Mouse (Mus musculus) kidney, adult 18-20 months (tissue): ENCODE measurements around the gene Akap12.
A peak's percentile ranks its signal among the peaks of the same experiment; 100 is the strongest.

Experiments used
- DNase-seq: peaks from one replicate; pipeline ENCODE4 v3.0.0; 2021

Akap12 gene

DNA sequence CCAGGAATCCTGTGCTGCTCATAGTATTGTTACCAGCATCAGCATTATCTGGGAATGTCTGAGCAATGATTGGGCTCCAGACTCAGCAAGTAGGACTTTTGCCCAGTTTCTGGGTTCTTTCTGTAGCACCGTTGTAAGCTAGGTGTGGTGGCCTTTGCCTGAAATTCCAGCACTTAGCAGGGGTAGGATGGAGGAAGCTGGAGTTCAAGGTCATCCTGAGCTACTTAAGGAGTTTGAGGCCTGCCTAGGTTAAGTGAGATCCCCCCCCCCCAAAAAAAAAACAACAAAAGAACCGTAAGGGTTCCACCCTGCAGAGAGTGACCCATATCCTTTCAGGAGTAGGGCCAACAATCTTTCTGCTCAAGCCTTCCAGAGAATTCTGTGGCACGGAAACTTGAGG lies 98.4 kb downstream of the Akap12 start:
- no peak for DNase-seq

DNA sequence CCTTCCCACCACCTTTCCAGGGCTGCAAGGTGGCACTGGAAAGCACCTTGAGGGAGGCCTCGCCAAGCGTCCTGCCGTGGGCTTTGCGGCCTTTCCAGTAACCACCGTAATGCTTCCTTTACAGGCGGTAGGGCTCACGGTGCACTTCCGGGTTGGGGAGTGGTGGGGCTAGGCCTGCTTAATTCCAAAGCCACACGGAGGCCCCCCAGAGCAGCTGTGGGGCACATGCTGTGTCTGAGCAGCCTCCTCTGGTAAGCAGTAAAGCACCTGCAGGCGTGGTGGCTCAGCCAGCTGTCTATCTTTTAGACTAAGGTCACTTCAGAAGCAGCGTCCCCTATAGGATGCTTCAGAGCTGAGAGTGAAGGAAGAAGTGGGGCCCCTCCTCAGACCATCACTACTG lies 103.9 kb downstream of the Akap12 start:
- no peak for DNase-seq

DNA sequence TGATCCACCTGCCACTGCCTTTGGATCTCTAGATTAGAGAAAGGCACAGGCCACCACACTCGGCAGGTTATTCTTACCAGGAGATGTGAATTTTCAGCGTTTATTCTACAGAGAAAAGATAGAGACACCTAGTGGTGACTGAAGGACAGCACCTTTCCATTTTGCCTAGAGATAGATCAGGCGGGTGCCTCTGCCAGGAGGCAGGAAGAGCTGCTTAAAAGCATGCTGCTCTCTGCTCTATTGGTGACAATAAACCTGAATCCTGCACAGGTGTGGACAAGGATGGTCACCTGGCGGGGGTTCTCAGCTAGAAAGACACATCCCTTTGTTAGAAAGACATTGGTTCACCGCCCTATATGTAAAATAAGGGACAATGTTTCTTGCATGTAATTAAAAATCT lies 105.8 kb downstream of the Akap12 start:
- DNase-seq = no peak

DNA sequence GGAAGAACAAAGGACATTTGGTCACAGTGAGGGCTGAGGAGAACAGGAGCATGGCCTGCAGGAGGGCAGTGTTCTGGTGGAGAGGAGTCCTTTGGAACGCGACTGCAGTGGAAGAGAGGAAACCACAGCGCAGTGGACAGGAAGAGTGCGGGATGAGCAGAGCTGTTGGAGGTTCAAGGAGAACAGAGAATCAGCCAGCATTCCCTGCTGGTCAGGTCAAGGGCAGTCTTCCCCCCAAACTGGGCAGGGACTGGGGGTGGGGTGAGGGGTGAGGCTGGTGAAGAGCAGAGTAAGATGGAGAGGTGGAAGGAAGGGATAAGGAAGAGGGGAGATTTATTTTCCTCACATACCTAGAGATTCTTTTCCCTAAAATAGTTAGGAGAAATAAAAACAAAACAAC lies 107.4 kb downstream of the Akap12 start:
- no peak for DNase-seq

DNA sequence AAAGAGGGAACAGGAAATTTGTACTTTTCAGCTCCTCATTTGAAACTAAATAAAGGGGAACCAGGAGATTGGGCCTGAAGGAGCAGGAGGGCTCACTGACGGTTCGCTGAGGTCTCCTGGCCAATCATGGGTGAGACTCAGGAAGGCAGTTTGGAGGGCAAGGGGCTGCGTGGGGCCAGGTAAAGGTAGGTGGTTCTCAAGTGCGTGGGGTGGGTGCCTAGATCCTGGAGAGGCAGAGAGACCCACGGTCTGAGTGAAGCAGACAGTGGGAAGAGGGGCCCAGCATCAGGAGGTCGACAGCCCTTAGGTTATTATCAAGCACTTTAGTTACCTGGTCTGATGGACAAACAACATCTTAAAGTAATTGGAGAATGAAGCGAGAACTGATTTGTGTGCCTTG lies 108.1 kb downstream of the Akap12 start:
- DNase-seq = no peak

DNA sequence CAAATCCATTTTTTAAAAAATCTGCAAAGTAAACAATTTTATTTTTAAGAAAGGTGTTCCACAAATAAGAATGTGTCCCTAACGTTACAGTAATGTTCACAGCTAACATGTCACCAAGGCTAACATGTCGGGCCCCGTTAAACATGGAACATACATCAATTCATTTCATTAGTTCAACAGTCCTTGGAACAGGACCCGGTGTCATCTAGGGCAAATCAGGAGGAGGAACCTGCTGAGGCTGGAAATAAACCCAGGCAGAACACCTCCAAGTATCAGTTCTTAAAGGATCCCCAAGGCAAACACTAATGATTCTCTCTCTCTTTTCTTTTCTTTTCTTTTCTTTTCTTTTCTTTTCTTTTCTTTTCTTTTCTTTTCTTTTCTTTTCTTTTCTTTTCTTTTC lies 108.6 kb downstream of the Akap12 start:
- DNase-seq = no peak

DNA sequence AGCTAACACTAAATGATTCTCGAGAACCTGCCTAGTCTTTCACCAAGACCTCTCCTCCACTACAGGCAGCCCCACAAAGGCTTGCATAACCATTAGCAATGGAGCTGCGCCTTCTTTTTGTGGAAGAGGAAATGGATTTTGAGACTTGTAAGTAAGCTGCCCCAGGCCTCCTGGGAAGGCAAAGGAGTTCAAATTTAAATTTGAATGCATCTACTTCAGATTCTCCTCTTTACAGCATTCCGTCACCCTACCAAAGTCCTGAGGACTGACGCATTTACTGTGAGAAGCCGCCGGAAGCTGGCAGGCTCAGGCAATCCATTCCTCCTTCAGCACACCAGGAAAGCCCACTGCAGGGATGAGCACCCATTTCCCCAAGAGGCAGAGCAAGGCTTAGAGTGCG lies 109.1 kb downstream of the Akap12 start:
- no peak for DNase-seq

DNA sequence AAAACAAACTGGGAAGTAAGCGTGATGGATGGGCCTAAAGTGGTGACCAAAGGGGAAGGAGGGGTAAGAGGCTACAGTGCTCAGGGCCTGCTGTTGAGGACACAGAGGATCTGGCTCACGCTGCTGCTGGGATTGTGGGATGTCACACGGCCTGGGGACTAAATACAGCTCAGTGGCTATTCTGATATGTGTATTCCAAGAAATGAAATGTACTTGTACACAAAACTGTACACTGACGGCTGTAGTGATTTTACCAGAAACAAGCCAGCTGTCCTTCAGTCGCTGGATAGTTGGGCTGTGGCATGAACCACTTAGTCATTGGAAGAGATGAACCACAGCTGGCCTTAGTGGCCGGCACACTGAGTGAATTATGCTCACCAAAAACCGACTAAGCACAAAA lies 110.3 kb downstream of the Akap12 start:
- DNase-seq = no peak

DNA sequence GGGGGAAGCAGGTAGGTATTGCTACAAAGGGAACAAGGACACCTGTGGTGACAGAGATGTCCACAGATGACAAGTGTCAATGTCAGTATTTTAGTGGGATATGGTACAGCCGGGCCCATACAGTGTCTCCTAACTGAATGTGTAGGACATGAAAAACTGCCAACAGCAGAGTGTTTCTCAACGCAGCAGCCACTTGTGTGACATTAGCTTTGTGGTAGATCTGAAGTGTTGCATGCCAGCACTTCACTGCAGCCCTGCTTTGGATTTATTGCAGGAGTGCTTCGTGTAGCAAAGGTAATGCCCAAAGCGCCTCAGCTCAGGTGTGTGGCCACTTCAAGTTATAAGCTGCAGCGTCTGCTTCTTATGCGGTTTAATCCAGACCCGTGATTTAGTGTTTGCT lies 110.8 kb downstream of the Akap12 start:
- no peak for DNase-seq

DNA sequence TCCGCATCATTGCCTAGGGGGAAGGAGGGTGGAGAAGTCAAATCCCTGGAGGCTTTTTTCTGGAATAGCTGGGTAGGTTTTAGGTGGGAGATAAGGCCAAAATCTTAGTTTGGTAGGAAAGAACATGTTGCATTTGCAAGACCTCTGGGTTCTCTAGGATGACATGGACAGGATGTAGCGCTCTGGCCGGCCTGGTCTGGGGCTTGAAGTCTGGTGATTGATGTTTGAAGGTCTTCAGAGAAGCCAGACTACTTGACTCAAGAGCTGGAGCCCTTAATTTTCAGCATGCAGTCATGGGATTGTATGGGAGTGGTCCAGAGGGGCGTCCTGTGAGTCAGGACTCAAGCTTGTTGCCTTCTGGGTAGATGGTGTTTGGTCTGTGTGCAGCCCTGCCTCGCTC lies 114.6 kb downstream of the Akap12 start:
- no peak for DNase-seq

DNA sequence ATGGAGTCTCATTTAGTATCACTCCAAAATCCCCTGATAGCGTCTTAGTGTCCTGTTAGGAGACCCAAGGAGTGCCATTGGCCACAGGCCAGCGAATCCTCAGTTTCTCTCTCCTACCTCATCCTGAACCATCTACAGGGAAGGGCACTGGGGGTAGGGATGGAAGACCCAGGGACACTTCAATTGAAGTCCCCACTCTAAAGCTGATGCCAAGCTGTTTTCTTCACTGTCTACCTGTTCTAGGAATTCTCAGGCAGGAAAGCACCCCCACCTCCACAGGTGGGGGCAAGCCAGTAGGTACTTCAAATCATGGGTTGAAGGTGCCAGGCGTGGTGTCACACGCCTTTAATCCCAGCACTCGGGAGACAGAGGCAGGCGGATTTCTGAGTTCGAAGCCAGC lies 118.1 kb downstream of the Akap12 start:
- no peak for DNase-seq

DNA sequence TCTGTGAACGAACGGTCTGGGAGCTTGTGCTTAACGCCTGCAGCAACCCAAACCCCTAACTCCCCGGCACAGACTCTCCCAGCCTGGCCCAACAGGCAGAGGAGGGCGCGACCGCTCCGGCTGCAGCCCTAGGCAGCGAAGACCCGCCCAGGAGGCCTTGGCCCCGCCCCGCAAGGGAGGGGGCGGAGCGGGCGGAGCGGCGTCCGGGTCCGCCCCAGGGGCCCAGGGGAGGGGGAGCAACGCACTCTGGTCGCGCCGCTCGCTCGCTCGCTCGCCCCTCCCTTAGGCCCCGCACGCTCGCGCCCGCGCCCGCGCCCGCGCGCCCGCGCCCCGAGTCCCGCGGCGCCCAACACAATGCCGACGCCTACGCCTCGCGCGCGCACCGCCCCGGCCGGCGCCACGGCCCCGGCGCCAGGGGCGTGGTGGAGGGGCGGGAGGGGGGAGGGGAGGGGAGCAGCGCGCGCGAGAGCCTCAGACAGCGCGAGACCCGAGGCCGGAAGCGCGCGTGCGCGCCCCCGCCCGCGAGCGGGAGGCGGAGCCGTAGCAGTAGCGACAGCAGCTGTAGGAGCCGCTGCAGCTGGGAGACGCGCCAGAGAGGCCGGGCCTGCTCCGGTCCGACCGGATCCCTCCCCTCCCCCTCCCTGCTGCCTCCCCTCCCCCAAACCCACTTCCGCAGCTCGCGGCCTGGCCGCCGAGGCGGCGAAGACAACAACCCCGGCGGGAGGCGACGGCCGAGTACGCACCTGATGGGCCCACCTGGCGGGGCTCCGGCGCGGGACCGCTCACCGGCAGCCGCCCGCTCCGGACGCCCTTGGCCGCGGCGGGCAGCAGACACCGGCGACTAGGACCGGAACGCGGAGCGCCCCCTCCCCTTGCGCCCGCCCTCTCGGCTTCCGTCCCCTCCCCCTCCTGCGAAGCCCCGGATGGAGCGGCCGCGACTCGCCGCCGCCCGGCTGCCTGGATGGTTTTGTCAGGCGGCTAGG lies 120.7 kb downstream of the Akap12 start:
- DNase-seq = peak; percentile 94

DNA sequence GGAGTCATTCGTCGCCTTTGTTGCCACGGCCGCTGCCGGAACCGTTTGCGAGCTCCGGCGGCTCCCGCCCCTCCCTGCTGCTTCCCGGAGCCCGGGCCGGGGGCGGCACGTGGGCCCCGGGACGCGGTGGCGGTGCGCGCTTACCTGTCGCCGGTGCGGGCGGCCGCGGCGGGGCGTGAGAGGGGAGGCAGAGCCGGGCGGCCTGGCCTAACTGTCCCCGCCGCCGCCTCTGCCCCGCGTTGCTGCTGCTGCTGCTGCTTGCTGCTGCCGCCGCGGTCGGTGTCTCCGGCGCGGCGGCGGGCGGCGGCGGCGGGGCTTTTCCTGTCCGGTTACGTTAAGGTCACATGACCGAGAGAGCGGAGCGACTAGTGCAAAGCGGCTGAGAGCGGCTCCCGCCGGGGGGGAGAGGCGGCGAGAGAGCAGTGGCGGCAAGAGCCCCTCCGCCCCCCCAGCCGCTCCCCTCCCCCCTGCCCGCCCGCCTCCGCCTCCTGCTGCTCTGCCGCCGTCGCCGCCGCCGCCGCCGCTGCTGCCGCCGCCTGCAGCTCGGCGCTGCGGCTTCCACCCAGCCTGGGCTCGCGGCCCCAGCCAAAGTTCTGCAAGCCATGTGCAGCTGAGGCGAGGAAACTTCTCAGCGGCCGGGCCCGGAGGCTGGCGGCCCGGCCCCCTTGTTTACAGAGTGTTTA lies 121.7 kb downstream of the Akap12 start, which contains the start of gene Zbtb2:
TSS of gene Zbtb2 (minus strand) at position 408 of the 683 bp plus-strand sequence.
- DNase-seq = peak; percentile 76

DNA sequence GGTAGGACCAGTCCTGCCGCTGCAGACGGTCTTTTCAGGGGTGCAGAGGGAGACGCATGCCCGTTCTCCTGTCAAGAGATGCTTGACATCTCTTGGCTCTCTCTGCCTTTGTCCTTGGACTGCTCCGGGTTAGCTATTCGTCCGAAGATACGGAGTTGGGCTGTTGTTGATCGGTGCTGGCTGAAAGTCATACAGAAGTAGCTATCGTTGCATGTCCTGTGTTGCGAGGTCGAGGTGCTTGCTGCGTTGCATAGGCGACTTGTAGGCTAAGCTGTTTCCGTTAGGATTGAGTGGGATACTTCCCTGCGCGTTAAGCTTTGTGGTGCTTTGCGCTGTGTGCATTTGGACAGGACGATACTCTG lies 122.2 kb downstream of the Akap12 start:
- DNase-seq = peak; percentile 60

DNA sequence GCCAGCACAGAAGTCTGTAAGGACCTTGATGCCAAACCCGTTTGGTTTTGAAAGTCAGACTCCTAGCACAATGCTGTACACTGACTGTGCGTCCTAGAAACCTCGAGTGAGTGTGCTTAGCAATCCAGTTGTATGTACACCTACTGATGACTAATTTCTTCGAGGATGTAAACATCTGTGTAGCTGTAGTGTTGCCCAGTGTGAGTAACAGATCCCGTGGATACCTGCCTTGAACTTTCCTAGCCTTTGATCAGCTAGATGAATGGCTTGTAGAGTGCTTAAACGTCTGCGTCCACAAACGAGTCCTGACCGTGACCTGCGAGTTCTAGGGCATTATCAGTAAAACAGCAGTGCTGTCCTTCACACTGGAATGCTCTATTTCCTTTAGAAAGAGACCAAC lies 122.9 kb downstream of the Akap12 start:
- DNase-seq = no peak

DNA sequence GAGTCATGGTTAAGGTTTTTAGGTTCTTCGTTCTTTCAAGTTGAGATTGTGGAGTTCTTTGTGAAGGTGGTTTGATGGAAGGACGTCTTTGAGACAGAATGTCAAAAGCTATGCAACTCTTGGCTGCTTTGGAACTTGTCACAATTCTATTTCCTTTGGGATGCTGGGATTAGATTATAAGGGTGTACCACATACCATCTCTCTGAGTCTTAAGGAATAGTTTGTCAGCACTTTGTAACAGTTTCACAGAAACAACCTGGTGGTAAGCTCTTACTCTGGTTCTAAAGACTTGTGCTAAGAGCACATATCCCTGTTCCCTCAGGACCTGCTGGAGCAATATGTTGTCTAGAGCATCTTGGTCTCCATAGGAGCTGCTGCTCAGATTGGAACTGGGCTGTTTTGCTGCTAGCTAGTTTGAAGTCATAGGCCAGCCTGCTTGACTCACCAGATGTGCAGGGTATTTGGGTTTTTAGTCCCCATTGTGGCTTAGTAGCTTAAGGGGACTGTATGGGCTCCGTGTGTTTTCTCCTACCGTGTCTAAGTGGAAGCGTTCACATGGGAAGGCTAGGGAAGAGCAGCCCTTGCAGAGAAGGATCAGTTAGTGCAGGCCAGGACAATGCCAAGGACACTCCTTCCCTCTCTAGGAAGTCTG lies 123.4 kb downstream of the Akap12 start:
- no peak for DNase-seq

DNA sequence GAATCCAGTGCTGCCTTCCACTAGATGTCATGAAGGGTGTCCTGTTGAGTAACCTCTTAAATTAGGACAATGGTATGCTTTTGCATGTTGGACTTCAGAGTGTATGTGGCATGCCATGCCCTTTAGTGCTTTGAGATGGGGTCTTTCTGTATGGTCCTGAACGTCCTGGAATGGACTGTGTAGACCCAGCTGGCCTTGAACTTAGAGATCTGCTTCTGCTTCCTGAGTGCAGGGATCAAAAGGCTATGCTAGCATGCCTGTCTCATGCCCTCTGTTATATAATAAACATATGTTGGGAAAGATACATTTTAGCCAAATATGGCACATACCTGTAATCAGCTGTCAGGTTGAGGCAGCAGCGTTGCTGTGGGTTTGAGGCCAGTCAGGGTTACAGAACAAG lies 124.4 kb downstream of the Akap12 start:
- DNase-seq = no peak

DNA sequence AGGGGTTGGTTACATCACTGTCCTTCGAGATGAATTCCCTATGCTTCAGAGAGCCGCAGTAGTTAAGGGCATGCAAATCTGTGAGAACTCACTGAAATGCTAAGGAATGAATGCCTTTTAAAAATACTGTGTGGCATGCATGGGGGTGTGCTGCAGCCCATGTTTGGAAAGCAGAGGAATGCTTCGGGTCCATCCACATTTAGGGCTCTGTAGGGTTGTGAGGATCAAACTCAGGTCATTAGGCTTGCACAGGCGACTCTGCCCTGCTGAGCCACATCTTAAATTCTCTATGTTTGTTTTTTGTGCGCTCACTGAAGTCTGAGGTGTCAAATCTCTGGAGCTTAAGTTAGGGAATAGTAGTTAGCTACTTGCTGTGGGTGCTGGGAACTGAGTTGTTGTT lies 124.9 kb downstream of the Akap12 start:
- no peak for DNase-seq

DNA sequence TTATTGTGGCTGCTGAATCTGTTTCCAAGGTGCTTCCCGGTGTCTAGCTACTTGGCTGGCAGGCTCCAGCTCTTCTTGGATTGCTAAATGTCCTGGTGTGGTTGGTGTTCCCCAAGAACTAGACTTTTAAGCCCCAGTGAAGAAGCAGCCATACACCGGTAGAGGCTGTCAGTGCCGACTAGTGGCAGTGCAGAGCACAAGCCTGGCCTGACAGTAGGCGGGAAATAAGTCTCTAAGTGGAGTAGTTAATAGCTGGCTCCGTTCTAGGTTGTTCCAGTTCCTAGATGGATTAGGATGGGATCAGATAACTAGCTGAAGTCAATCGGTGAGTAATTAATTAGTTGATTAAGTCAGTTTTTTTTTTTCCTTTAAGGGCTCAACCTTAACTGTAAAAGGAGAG lies 125.7 kb downstream of the Akap12 start:
- peak; percentile 45 for DNase-seq

DNA sequence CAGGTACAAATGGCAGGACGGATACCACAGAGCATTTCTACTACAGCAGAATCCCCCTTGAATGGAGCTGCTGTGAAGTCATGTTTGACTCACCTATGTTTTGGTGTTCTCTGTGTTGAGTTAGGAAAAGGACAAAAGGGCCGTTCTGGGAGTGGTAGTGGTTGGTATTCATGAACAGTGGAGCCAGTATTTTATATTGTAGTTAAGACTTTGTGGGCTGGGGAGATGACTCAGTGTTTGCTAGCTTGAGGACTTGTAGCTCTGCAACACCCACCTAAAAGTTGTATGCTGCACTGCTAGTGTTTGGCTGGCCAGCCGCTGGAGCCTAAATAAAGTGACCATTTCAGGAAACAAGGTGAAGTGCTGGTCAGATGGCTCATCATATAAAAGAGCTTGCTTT lies 129.1 kb downstream of the Akap12 start:
- no peak for DNase-seq

DNA sequence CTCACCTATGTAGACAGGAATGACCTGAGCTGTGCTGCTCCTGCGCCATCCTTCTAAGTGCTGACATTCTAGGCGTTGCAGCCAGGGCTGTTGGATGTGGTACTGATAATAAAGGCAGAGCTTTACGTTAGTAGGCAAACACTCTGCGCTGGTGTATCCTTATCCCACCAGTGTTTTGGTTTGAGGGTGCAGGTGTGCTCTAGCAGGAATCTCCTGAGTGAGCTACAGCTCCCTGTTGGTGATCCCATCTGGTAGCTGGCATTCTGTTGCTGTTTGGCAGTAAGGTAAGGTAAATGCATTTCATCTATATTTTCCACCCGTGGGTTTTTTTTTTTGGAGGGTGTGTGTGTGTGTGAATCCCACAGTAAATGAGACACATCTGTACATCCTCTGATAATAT lies 131.9 kb downstream of the Akap12 start:
- no peak for DNase-seq

DNA sequence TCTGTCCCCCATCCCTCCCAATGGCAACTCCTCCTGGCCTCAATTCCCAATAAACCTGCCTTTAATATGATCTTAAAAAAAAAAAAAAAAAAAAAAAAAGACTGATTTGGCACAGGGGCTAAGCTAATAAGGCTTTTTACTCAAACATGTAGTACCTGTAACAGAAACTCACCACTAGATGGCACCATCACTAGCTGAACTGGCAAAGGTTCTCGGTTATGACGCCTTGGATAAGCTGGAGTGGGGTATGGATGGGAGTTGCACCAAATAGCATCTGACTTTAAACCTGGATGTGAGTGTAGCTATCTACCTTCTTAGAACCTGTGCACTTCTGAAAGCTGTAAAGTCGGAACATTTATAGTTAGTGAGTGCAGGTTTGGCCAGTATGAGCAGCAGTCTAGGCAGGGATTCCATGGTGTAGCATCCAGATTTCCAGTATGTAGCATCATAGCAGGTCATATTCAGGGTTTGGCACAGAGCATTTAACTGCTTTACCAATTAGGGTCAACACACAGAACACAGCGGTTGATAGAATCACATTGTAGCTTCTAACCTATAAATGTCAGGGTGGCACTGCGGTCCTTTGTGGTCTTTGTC lies 138.8 kb downstream of the Akap12 start:
- DNase-seq = no peak

DNA sequence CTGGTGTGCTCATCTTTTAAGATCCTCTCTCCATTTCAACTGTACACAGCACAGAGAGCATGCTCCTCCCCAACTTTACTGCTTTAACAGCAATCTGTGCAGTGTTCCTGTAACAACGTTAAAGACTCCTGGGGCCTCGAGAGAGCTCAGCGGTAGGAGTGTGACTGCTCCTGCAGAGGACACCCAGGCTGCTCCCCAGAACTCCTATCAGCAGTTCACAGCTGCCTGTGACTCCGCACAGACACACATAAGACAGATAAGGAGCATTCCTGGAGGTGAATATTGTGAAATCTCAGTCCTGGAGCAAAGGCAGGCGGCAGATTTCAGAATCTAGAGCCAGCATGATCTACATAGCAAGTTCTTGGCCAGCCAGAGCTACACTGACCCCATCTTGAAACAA lies 139.3 kb downstream of the Akap12 start:
- no peak for DNase-seq
